Mouse (Mus musculus) midbrain, embryonic 14.5 days (tissue): Measurements from ENCODE around the gene Zswim7. TPM values are rescaled to one million over a fixed set of nuclear protein-coding genes. Genes with fewer than 3 reads are reported as not detected.
A peak's percentile ranks its signal among the peaks of the same experiment; 100 is the strongest.
"Not testable (repeated sequence)": the region's sequence is repeated elsewhere in the genome, so short reads cannot be mapped to it uniquely, and the experiment has no call there.

ENCODE experiments used
- ATAC-seq: fragments of 200-750 bp; cut with Nextera tagmentation; 2 replicates; pipeline ENCODE4 v1.8.0; 2017; ENCODE audit warnings: moderate number of reproducible peaks, moderate library complexity; ENCODE audit not compliant: low FRiP score, low TSS enrichment
- DNase-seq: peaks from one replicate; pipeline ENCODE4 v3.0.0-alpha.2; 2015
- H3K27ac ChIP-seq: fragments of 300-500 bp; sonication (generic); replicated peaks from 2 replicates; pipeline ENCODE4 v1.5.1; 2014; ENCODE audit warnings: mild to moderate bottlenecking, low read depth, low read length, moderate library complexity
- H3K27me3 ChIP-seq: fragments of 300-500 bp; sonication (generic); 2 replicates; pipeline ENCODE4 v1.6.1; 2014; ENCODE audit warnings: low read length, control low read depth, mixed read lengths; ENCODE audit not compliant: control insufficient read depth, insufficient read depth
- H3K36me3 ChIP-seq: fragments of 300-500 bp; sonication (generic); 2 replicates; pipeline ENCODE4 v1.6.1; 2014; ENCODE audit warnings: low read length, control low read depth; ENCODE audit not compliant: control insufficient read depth, insufficient read depth
- H3K4me1 ChIP-seq: fragments of 300-500 bp; sonication (generic); 2 replicates; pipeline ENCODE4 v1.6.1; 2014; ENCODE audit warnings: mild to moderate bottlenecking, antibody characterized with exemption, low read length, control low read depth; ENCODE audit not compliant: control insufficient read depth, insufficient read depth
- H3K4me2 ChIP-seq: fragments of 300-500 bp; sonication (generic); 2 replicates; pipeline ENCODE4 v1.6.1; 2014; ENCODE audit warnings: mild to moderate bottlenecking, low read length, moderate library complexity
- H3K4me3 ChIP-seq: fragments of 300-500 bp; sonication (generic); replicated peaks from 2 replicates; pipeline ENCODE4 v1.5.1; 2014; ENCODE audit warnings: low read depth, low read length
- H3K9ac ChIP-seq: fragments of 300-500 bp; sonication (generic); replicated peaks from 2 replicates; pipeline ENCODE4 v1.6.1; 2014; ENCODE audit warnings: mild to moderate bottlenecking, low read length, moderate library complexity
- H3K9me3 ChIP-seq: fragments of 300-500 bp; sonication (generic); 2 replicates; pipeline ENCODE4 v1.6.1; 2016; ENCODE audit warnings: low read length, control low read depth, mixed read lengths; ENCODE audit not compliant: control insufficient read depth
- WGBS: fragments of 180-500 bp; shearing (Covaris S2); extraction: QIAGEN DNeasy Blood & Tissue Kit; methylation state at CpG from one replicate; pipeline ENCODE4 v1.1.7; 2014; 5-methylcytosine and 5-hydroxymethylcytosine counted together
- polyA plus RNA-seq: library from polyadenylated mRNA; unstranded; fragments of >200 nt; fragmentation: Nextera tagmentation; extraction: Ambion mirVana; gene quantifications from 2 replicates; pipeline ENCODE4 v1.2.1, GENCODE M21; 2014

Gene Zswim7
- polyA plus RNA-seq, 1 experiment from 2014 or later: 11.3 TPM

DNA sequence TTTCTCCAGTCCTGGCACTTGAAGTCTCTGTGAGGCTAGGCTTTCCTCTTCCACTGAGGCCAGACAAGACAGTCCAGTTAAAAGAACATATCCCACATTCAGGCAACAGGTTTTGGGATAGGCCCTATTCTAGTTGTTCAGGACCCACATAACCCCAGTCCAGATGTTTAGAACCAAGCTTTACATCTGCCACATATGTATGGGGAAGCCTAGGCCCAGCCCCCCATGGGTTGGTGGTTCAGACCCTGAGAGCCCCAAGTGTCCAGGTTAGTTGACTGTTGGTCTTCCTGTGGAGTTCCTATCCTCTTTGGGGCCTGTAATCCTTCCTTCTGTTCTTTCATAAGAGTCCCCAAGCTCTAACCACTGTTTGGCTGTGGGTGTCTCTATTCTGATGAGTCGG, 6.5 kb upstream of the Zswim7 start:
- H3K4me2 ChIP-seq: no peak overlapping the region
- peaks cover 68% of the 10 kb centered on the region for H3K36me3 ChIP-seq
- WGBS: 92% methylated on average over 1 of the region's 1 CpGs
- no peak overlapping the region for H3K9ac ChIP-seq
- no peak for DNase-seq
- ATAC-seq: no peak
- no peak overlapping the region for H3K4me3 ChIP-seq
- no peaks in the 10 kb centered on the region for H3K27me3 ChIP-seq
- H3K27ac ChIP-seq: no peak overlapping the region
- H3K4me1 ChIP-seq: peaks cover under 1% of the 10 kb centered on the region; the same call in 1 of the 2 replicates
- H3K9me3 ChIP-seq: no peaks in the 10 kb centered on the region

DNA sequence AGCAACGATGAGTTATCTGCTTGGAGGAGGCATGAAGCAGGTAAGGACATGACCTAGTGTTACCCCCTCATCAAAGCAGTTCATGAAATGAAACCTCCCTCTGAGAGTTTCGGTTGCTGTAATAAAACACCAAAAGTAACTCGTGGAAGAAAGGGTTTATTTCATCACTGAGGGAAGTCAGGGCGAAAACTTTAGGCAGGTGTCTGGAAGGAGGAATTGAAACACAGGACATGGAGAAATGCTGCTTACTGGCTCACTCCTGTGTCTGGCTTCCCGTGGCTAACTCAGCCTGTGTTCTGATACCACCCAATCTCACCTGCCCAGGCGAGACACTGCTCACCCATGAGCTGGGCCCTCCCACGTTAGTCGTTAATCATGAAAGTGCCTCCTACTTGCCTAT, 3.8 kb upstream of the Zswim7 start:
- Histone ChIP-seq H3K4me1 (peaks cover 8% of the 10 kb centered on the region), H3K9me3 (no peaks in the 10 kb centered on the region), H3K36me3 (peaks cover 52% of the 10 kb centered on the region), H3K4me2 (no peak overlapping the region), H3K9ac (no peak overlapping the region), H3K4me3 (no peak overlapping the region), H3K27ac (no peak overlapping the region), H3K27me3 (no peaks in the 10 kb centered on the region)
- ATAC-seq: no peak
- no peak for DNase-seq
- WGBS: 92% methylated on average over 8 of the region's 8 CpGs

GRCm38 (mm10) chr11:62284020-62284419, 2.8 kb upstream of the Zswim7 start:
- DNase-seq, H3K27ac ChIP-seq, H3K9ac ChIP-seq, H3K4me3 ChIP-seq, H3K4me2 ChIP-seq, H3K27me3 ChIP-seq, H3K4me1 ChIP-seq, ATAC-seq, H3K9me3 ChIP-seq: not testable (repeated sequence)
- H3K36me3 ChIP-seq: peaks cover 45% of the 10 kb centered on the region
- 94% methylated on average over 3 of the region's 3 CpGs for WGBS

DNA sequence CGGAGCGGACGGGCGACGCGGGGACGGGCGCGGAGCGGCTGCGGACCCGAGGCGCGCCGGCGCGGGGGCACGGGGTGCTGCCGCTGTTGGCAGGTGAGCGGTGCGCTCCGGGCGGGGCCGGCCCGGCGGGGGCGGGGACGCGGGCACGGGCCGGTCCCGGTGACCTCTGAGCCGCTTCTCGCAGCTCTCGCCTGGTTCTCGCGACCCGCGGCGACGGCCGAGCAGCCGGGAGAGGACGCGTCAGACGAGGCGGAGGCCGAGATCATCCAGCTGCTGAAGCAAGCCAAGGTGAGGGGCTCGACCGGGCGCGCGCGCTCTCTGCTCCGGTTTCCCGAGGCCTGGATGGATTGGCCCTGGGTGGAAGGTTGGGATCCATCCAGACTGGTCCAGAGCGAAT, 424 bp upstream of the Zswim7 start:
- H3K9me3 ChIP-seq: no peaks in the 10 kb centered on the region
- peak overlapping the region; percentile 87 for H3K9ac ChIP-seq
- ATAC-seq (peak; percentile 76), DNase-seq (peak; percentile 76)
- H3K4me2 ChIP-seq: peak overlapping the region; percentile 77
- H3K4me3 ChIP-seq: peak overlapping the region; percentile 78
- H3K36me3 ChIP-seq: peaks cover 24% of the 10 kb centered on the region
- H3K27me3 ChIP-seq: no peaks in the 10 kb centered on the region
- WGBS: under 1% methylated on average over 57 of the region's 57 CpGs
- H3K4me1 ChIP-seq: peaks cover 8% of the 10 kb centered on the region
- H3K27ac ChIP-seq: peak overlapping the region; percentile 87

DNA sequence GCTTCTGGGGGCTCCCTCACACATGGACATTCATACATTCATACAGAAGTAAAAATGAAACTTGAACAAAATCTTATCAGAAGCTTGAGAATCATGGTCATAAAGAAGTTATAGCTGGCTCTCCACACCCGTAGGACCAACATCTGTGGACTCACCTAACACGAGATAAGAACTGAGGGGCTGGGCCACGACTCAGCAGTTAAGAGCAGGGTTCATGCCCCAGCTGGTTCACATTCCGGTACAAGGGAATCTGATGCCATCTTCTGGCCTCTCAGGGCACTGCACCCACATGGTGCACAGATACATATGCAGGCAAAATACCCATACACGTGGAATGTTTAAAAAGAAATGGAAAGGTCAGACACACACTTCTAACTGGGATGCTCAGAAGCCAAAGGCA, 3.1 kb downstream of the Zswim7 start:
- Histone ChIP-seq H3K4me1 (peaks cover 8% of the 10 kb centered on the region), H3K9me3 (no peaks in the 10 kb centered on the region), H3K4me2 (no peak overlapping the region), H3K9ac (no peak overlapping the region), H3K4me3 (no peak overlapping the region), H3K36me3 (no peaks in the 10 kb centered on the region), H3K27ac (no peak overlapping the region), H3K27me3 (no peaks in the 10 kb centered on the region)
- peak; percentile 76 for DNase-seq
- WGBS: 30% methylated on average over 5 of the region's 5 CpGs
- ATAC-seq: no peak

- no peak overlapping the region for H3K27ac ChIP-seq
- DNase-seq (no peak), ATAC-seq (no peak)
- H3K4me3 ChIP-seq: no peak overlapping the region
- no peak overlapping the region for H3K9ac ChIP-seq
- H3K27me3 ChIP-seq: no peaks in the 10 kb centered on the region
- H3K9me3 ChIP-seq: no peaks in the 10 kb centered on the region
- no peaks in the 10 kb centered on the region for H3K36me3 ChIP-seq
- no peak overlapping the region for H3K4me2 ChIP-seq
- peaks cover 1% of the 10 kb centered on the region for H3K4me1 ChIP-seq
- WGBS: 64% methylated on average over 8 of the region's 8 CpGs
Observed at GRCm38 (mm10) chr11:62277086-62277485, 4.1 kb downstream of the Zswim7 start.

DNA sequence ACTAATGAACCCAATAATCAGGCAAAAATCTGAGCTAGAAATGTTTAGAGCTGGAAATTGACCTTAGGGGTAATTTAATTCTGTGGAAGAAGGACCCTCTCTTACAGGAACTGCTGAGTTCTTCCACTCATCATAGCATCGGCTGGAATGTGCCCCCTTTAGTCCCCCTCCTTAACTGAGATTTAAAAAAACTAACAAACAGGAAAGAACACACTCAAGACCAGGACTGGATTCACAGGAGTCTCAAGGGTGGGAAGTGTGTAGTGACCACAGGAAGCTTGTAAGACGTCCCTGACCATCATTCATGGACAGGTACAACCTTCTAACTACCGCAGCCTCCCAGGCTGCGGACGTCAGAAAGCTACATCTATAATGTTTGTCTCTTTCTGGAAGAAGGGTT, 10.3 kb downstream of the Zswim7 start:
- WGBS: 61% methylated on average over 5 of the region's 5 CpGs
- Histone ChIP-seq H3K4me1 (0 out of 2 replicates have a peak, but pooled peaks cover 9% of the 10 kb centered on the region), H3K27ac (no peak overlapping the region), H3K4me3 (no peak overlapping the region), H3K9ac (no peak overlapping the region), H3K9me3 (no peaks in the 10 kb centered on the region), H3K36me3 (no peaks in the 10 kb centered on the region), H3K27me3 (no peaks in the 10 kb centered on the region), H3K4me2 (no peak overlapping the region)
- DNase-seq (peak; percentile 10), ATAC-seq (no peak)

DNA sequence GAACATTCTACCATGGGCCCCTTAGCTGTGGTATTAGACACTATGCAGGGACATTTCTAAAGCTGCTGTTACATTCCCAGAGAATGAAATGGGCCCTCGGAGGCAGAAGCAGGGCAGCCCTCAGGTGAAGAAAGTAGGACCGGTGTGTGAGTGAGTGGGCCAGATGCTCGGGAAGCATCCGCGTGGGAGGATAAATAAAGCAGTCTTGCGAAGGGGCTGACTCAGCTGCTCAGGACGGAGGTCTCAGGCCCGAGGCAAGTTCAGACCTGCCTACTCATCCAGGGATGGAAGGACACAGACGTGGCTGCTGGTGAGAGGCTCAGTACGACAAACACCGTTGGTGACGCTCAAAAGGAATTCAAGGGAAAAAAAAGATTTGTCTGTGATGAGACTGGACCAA, 12.1 kb downstream of the Zswim7 start:
- WGBS: 81% methylated on average over 12 of the region's 12 CpGs
- no peak for DNase-seq

GRCm38 (mm10) chr11:62268381-62268780, 12.8 kb downstream of the Zswim7 start:
- H3K4me3 ChIP-seq: no peak overlapping the region
- ATAC-seq (no peak), DNase-seq (no peak)
- no peak overlapping the region for H3K4me2 ChIP-seq
- H3K4me1 ChIP-seq: peaks cover 15% of the 10 kb centered on the region; the same call in 1 of the 2 replicates
- H3K9ac ChIP-seq: no peak overlapping the region
- no peaks in the 10 kb centered on the region for H3K9me3 ChIP-seq
- no peaks in the 10 kb centered on the region for H3K27me3 ChIP-seq
- H3K36me3 ChIP-seq: no peaks in the 10 kb centered on the region
- no peak overlapping the region for H3K27ac ChIP-seq
- 80% methylated on average over 8 of the region's 8 CpGs for WGBS

More for the DNA sequence above, 12.1 kb downstream of the Zswim7 start:
- no peak overlapping the region for H3K27ac ChIP-seq
- H3K4me1 ChIP-seq: peaks cover 15% of the 10 kb centered on the region; the same call in 1 of the 2 replicates
- no peaks in the 10 kb centered on the region for H3K27me3 ChIP-seq
- ATAC-seq: no peak
- no peak overlapping the region for H3K9ac ChIP-seq
- H3K9me3 ChIP-seq: no peaks in the 10 kb centered on the region
- no peaks in the 10 kb centered on the region for H3K36me3 ChIP-seq
- no peak overlapping the region for H3K4me2 ChIP-seq
- no peak overlapping the region for H3K4me3 ChIP-seq
